Mouse (Mus musculus) testis, adult 2 months (tissue): ENCODE measurements around the gene Hs3st3a1.

Experiments
- CTCF ChIP-seq: fragments of 200-500 bp; IDR thresholded peaks from 2 replicates; pipeline ENCODE4 v1.5.1; 2012; ENCODE audit warnings: low read depth, mild to moderate bottlenecking, inconsistent platforms, low read length, moderate library complexity; ENCODE audit not compliant: control insufficient read depth, insufficient read depth, insufficient replicate concordance
- POLR2A ChIP-seq: fragments of 200-500 bp; IDR thresholded peaks from 2 replicates; pipeline ENCODE4 v1.6.1; 2012; ENCODE audit warnings: low read depth, mild to moderate bottlenecking, inconsistent platforms, low read length, moderate library complexity; ENCODE audit not compliant: control insufficient read depth

GRCm38 (mm10) chr11:64542335-64542734, 107.2 kb downstream of the Hs3st3a1 start:
- no peak for TF ChIP-seq CTCF
- no peak for TF ChIP-seq POLR2A
